Mouse (Mus musculus) intestine, postnatal 0 days (tissue): ENCODE results near the gene Scn3a. TPM values are rescaled to one million over a fixed set of nuclear protein-coding genes. Genes with fewer than 3 reads are reported as not detected.
"Not testable (repeated sequence)": the region's sequence is repeated elsewhere in the genome, so short reads cannot be mapped to it uniquely, and the experiment has no call there.

ENCODE experiments used
- ATAC-seq: fragments of 200-750 bp; cut with Nextera tagmentation; 2 replicates; pipeline ENCODE4 v1.8.0; 2017; ENCODE audit warnings: mild to moderate bottlenecking, moderate TSS enrichment, moderate library complexity
- H3K27ac ChIP-seq: fragments of 300-500 bp; sonication (generic); 2 replicates; pipeline ENCODE4 v1.5.1; 2014; ENCODE audit warnings: mild to moderate bottlenecking, low read depth, low read length, moderate library complexity
- H3K27me3 ChIP-seq: fragments of 300-500 bp; sonication (generic); replicated peaks from 2 replicates; pipeline ENCODE4 v1.6.1; 2014; ENCODE audit warnings: low read length, mixed read lengths; ENCODE audit not compliant: control insufficient read depth, insufficient read depth
- H3K36me3 ChIP-seq: fragments of 300-500 bp; sonication (generic); 2 replicates; pipeline ENCODE4 v1.6.1; 2014; ENCODE audit warnings: mild to moderate bottlenecking, moderate library complexity; ENCODE audit not compliant: control insufficient read depth, insufficient read depth
- H3K4me1 ChIP-seq: fragments of 300-500 bp; sonication (generic); replicated peaks from 2 replicates; pipeline ENCODE4 v1.6.1; 2014; ENCODE audit warnings: antibody characterized with exemption, low read length, mixed read lengths; ENCODE audit not compliant: control insufficient read depth, insufficient read depth
- H3K4me2 ChIP-seq: fragments of 300-500 bp; sonication (generic); replicated peaks from 2 replicates; pipeline ENCODE4 v1.6.1; 2014; ENCODE audit warnings: low read depth, mild to moderate bottlenecking, moderate library complexity
- H3K4me3 ChIP-seq: fragments of 300-500 bp; sonication (generic); 2 replicates; pipeline ENCODE4 v1.5.1; 2014; ENCODE audit warnings: low read depth, low read length
- H3K9ac ChIP-seq: fragments of 300-500 bp; sonication (generic); 2 replicates; pipeline ENCODE4 v1.6.1; 2014; ENCODE audit warnings: mild to moderate bottlenecking, low read depth, low read length
- H3K9me3 ChIP-seq: fragments of 300-500 bp; sonication (generic); 2 replicates; pipeline ENCODE4 v1.6.1; 2016; ENCODE audit warnings: mixed run types; ENCODE audit not compliant: control insufficient read depth
- CTCF ChIP-seq: sonication (generic); IDR thresholded peaks from 2 replicates; pipeline ENCODE4 v1.5.1; 2016; ENCODE audit warnings: low read depth, mild to moderate bottlenecking, control low read depth, antibody characterized with exemption, moderate library complexity
- WGBS: fragments of 180-500 bp; shearing (Covaris S2); extraction: QIAGEN DNeasy Blood & Tissue Kit; methylation state at CpG from one replicate; pipeline ENCODE4 v1.1.7; 2014; 5-methylcytosine and 5-hydroxymethylcytosine counted together
- polyA plus RNA-seq: library from polyadenylated mRNA; unstranded; fragments of >200 nt; fragmentation: Nextera tagmentation; extraction: Ambion mirVana; gene quantifications from 2 replicates; pipeline ENCODE4 v1.2.1, GENCODE M21; 2015

Gene Scn3a
- polyA plus RNA-seq, 1 experiment from 2014 or later = 1.1 TPM

DNA sequence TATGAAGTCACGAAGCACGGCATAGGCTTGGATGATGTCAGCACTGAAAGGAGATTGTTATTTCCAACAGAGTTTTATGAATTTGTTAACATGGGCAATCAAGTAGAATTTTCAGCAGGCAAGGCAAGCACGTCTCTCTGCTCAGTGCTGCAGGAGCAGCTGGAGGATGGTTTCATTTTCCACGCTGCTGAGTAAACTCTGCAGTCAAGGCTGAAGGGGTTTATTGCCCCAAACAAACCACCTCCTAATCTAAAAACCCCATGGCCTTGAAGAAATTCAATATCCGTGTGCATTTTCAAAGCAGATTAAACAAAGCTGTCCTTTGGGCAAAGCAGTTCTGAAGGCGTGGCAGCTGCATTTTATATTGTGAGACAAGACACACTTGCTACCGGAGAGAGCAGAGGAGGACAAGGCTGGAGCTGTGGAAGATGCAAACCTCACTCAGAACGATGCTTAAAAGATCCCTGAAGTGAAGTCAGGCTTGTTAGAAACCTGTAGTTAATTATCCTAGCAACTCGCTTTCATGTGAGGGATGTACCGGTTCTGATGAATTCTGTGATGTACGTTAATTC, 96.0 kb downstream of the Scn3a start:
- WGBS = 22% methylated on average over 11 of the region's 11 CpGs
- Histone ChIP-seq H3K4me2 (peak overlapping the region; percentile 48), H3K4me3 (peak overlapping the region; percentile 16; the same call in 1 of the 2 replicates), H3K27ac (no peak overlapping the region), H3K9ac (no peak overlapping the region), H3K4me1 (no peaks in the 10 kb centered on the region), H3K9me3 (no peaks in the 10 kb centered on the region), H3K27me3 (no peaks in the 10 kb centered on the region), H3K36me3 (no peaks in the 10 kb centered on the region)
- peak; percentile 41; the same call in 1 of the 2 replicates for ATAC-seq
- TF ChIP-seq CTCF = no peak

DNA sequence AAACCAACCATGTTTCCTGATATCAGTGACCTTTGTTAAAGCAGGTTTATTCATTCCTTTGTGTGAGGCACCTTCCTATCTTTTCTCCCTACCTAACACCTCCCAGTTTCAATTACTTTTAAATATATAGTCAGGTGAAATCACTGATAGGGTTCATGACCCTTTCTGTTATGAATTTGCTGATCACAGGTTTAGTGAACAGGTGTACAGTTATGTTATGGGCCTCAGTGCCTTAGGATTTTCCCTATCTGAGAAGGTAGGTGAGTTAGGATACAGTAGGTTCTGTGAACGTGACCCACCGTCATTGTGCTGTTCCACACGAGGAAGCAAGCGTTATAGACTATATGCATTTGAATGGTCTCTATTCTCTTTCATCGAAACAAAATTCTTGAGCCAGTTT, 101.7 kb downstream of the Scn3a start:
- Histone ChIP-seq H3K27ac (no peak overlapping the region), H3K4me1 (no peaks in the 10 kb centered on the region), H3K9ac (no peak overlapping the region), H3K27me3 (no peaks in the 10 kb centered on the region), H3K9me3 (no peaks in the 10 kb centered on the region), H3K4me2 (no peak overlapping the region), H3K36me3 (no peaks in the 10 kb centered on the region), H3K4me3 (no peak overlapping the region)
- no peak for ATAC-seq
- WGBS = 70% methylated on average over 5 of the region's 5 CpGs
- no peak for TF ChIP-seq CTCF

DNA sequence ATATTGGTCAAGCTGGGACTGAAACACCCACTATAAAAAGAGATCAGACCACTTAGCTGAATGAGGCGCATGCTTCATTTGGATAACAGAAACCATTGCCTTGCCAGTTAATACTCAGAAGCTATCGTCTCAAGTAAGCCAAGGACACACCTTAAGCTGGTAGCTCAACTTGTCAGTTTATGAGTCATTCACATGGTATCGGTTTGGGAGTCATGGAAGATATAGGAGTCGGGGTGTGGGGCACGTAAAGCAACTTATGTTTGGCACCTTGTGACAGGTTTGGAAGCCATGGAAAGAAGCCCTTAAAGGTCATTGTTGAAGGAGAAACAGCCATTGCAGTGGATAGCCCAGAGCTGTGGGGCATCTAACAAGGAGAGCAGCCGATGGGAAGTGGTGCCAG, 113.7 kb downstream of the Scn3a start:
- Histone ChIP-seq H3K4me3 (no peak overlapping the region), H3K4me2 (no peak overlapping the region), H3K27me3 (no peaks in the 10 kb centered on the region), H3K27ac (no peak overlapping the region), H3K4me1 (no peaks in the 10 kb centered on the region), H3K9ac (no peak overlapping the region), H3K9me3 (no peaks in the 10 kb centered on the region), H3K36me3 (no peaks in the 10 kb centered on the region)
- ATAC-seq = no peak
- WGBS = 79% methylated on average over 6 of the region's 6 CpGs
- no peak for TF ChIP-seq CTCF

DNA sequence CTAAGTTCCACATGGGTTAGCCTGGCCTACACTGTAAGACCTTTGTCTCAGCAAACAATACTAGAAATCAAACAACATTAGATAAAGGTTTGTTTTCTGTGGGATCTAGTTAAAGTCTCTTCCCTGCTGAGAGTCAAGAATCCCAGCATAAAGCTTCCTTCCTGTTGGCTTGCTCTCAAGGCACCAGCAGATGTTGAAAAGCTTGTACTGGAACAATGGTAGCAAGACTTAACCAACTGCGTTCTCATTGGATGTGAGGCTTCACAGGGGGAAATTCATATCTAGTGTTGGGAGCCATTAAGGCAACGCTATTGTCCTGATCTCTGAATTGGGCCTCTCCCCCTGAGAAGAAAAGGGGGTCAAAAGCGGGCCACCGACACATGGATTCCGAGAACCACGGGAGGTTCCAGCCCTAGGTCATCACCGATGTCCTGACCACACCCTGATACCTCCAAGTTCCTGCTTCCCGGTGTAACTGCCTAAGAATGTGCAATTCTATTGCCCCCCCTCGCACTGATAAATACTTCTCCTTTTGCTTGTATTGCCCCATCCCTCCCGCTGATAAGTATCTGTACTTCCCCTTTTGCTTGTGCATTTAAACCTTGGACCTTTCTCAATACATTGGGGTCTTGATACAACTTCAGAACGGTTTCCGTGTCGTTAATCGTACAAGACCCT, 115.9 kb downstream of the Scn3a start:
- WGBS = 93% methylated on average over 14 of the region's 14 CpGs
- not testable (repeated sequence) for ATAC-seq

DNA sequence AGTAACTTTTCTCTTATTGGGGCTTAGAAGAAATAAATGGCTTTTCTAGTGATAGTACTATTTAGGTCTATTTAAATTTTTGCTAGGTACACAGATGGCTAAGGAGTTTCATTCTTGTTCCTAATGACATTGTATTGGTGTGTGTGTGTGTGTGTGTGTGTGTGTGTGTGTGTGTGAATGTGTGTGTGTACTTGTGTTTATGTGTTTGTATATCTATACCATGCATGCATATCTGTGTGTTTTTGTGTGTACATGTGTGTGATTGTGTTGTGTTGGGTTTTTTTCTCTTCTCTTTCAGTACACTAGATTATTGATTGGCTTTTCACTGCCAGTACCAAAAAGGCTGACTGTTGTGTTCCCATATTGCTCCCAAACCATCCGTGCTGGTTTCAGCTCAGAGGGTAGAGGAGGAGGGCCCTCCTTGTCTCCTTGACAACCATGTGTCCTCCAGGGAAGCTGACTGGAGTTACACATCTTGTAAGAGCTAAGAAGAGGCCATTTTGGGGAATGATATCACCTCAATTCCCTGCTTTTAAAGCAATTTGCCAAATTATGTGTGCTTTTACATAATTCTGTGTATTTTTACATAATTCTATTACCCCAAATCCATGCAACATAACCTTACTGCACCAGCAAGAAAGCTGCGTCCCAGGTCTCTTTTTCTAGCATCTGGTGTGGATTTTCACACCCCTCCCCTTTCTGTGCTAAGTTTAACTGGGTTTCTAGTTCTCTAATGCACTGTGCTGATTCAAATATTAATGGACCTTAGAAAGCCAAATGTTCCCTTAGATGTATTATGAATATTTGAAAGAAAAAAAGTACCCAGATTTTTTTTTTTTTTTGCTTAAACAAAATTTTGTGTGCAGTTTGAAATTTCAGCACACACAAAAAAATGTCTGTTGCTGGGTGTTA, 116.7 kb downstream of the Scn3a start:
- no peak overlapping the region for H3K9ac ChIP-seq
- no peaks in the 10 kb centered on the region for H3K4me1 ChIP-seq
- ATAC-seq = no peak
- H3K36me3 ChIP-seq = no peaks in the 10 kb centered on the region
- WGBS = 61% methylated on average over 2 of the region's 2 CpGs
- no peak overlapping the region for H3K4me2 ChIP-seq
- TF ChIP-seq CTCF = no peak
- no peaks in the 10 kb centered on the region for H3K27me3 ChIP-seq
- no peaks in the 10 kb centered on the region for H3K9me3 ChIP-seq
- no peak overlapping the region for H3K27ac ChIP-seq
- H3K4me3 ChIP-seq = no peak overlapping the region

More for the DNA sequence above, 115.9 kb downstream of the Scn3a start:
- not testable (repeated sequence) for H3K4me2 ChIP-seq, H3K9me3 ChIP-seq, H3K27me3 ChIP-seq, H3K4me1 ChIP-seq, H3K36me3 ChIP-seq, H3K4me3 ChIP-seq, H3K9ac ChIP-seq, H3K27ac ChIP-seq

DNA sequence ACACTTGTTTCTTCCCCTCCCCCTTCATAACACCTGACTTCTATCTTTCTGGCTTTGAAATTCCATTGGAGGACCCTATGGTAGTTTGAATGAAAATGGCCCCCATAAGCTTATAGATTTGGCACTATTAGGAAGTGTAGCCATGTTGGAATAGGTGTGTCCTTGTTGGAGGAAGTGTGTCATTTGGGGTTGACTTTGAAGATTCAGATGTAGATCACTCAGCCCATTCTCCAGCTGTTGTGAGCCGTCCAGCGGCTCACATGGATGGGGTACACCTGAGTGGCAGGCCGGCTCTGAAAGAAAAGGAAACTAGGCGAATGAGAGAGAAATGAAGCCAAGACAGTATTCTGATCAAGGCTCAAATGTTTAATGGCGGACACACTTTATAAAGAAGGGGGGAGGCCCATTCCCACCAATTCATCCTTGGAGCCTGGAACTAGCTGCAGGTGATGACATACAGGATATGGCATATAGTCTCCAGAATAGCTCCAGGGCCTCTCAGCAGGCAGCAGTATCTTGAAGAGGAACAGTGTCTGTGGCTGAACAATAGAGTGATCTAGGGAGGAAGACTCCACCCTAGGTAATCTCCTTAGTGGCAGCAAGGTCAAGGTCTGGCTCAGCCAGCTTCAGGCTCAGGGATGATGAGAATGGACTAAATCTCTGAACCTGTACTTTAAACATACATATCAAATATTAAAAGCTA, 118.2 kb downstream of the Scn3a start:
- no peaks in the 10 kb centered on the region for H3K27me3 ChIP-seq
- ATAC-seq = no peak
- no peaks in the 10 kb centered on the region for H3K4me1 ChIP-seq
- no peak overlapping the region for H3K27ac ChIP-seq
- no peak overlapping the region for H3K4me3 ChIP-seq
- H3K9me3 ChIP-seq = no peaks in the 10 kb centered on the region
- H3K36me3 ChIP-seq = no peaks in the 10 kb centered on the region
- WGBS = 86% methylated on average over 5 of the region's 5 CpGs
- no peak overlapping the region for H3K4me2 ChIP-seq
- H3K9ac ChIP-seq = no peak overlapping the region
- TF ChIP-seq CTCF = no peak
